Mouse (Mus musculus) cerebellum, adult 2 months (tissue): ENCODE measurements around the gene Zfp637. TPM values are rescaled to one million over a fixed set of nuclear protein-coding genes. Genes with fewer than 3 reads are reported as not detected.

Experiments
- DNase-seq, 2 experiments: peaks; one replicate each; pipeline ENCODE4 v3.0.0; 2021
- H3K27ac ChIP-seq: fragments of 200-500 bp; 2 replicates; pipeline ENCODE4 v1.5.1; 2012; ENCODE audit warnings: low read length, control low read depth, inconsistent platforms; ENCODE audit not compliant: insufficient read depth
- H3K27me3 ChIP-seq: fragments of 200-500 bp; 2 replicates; pipeline ENCODE4 v1.6.1; 2012; ENCODE audit warnings: inconsistent platforms, mild to moderate bottlenecking, low read length, moderate library complexity; ENCODE audit not compliant: control insufficient read depth, insufficient read depth
- H3K4me1 ChIP-seq: fragments of 200-500 bp; 2 replicates; pipeline ENCODE4 v1.6.1; 2011; ENCODE audit warnings: low read length; ENCODE audit not compliant: control insufficient read depth, insufficient read depth
- H3K4me3 ChIP-seq: fragments of 200-500 bp; replicated peaks from 2 replicates; pipeline ENCODE3; 2011; ENCODE audit warnings: mild to moderate bottlenecking, low read depth, low read length, control low read depth; ENCODE audit not compliant: insufficient read depth
- POLR2A ChIP-seq: fragments of 200-500 bp; IDR thresholded peaks from 2 replicates; pipeline ENCODE4 v1.6.1; 2011; ENCODE audit warnings: low read length, control low read depth, borderline replicate concordance; ENCODE audit not compliant: insufficient read depth
- WGBS: fragments of 180-500 bp; shearing (Covaris S2); methylation state at CpG from one replicate; pipeline ENCODE4 v1.1.7; 2018; 5-methylcytosine and 5-hydroxymethylcytosine counted together
- polyA plus RNA-seq: library from polyadenylated mRNA; depleted of rRNA; stranded (reverse); fragments of >200 nt; gene quantifications from 2 replicates; pipeline ENCODE4 v1.2.3, GENCODE M21; 2012; rRNA removed

Zfp637 gene
- polyA plus RNA-seq, 1 experiment, result 79.2 TPM

DNA sequence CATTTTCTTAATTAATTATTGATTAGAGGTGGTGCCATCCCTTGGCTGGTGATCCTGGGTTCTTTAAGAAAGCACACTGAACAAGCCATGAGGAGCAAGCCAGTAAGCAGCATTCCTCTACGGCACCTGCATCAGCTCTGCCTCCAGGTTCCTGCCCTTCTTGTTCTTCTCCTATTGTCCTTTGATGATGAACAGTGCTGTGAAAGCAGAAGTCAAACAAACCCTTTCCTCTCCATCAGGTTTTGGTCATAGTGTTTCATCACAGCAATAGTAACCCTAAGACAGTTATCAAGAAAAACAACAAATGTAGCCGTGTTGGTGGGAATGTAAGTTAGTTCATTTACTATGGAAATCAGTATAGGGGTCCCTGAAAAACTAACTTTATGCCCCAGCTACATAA lies 52.5 kb downstream of the Zfp637 start:
- no peak overlapping the region for H3K27ac ChIP-seq
- TF ChIP-seq POLR2A, result no peak
- no peak for DNase-seq
- no peak overlapping the region for H3K4me3 ChIP-seq
- 97% methylated on average over 2 of the region's 2 CpGs for WGBS
- no peaks in the 10 kb centered on the region; the same call in 1 of the 2 replicates for H3K27me3 ChIP-seq
- H3K4me1 ChIP-seq, result no peaks in the 10 kb centered on the region

Other genes starting within 250 kb of the Zfp637 start
- 18.4 and 19.8 TPM in 2 replicates for gene Zfp239, start 20.9 kb downstream of the Zfp637 start, polyA plus RNA-seq
- 119 and 129 TPM in 2 replicates for gene Hnrnpf, start 59.1 kb downstream of the Zfp637 start, polyA plus RNA-seq
- gene Fxyd4, start 96.5 kb downstream of the Zfp637 start, polyA plus RNA-seq, result not detected in 2 replicates
- 59.8 and 66.0 TPM in 2 replicates for gene Rasgef1a, start 170.3 kb downstream of the Zfp637 start, polyA plus RNA-seq